Mouse (Mus musculus) CH12.LX (cell line): Measurements from ENCODE around the gene Tmed1.

Experiments used
- CTCF ChIP-seq, 2 experiments: IDR thresholded peaks in 1 of 2; conservative IDR thresholded peaks in 1 of 2; 2 replicates each; pipeline ENCODE4 v1.5.1; 2011 to 2012; ENCODE audit warnings: low read depth in 2 of 2, low read length in 2 of 2, improper control_type of control experiment in 1 of 2, inconsistent platforms in 1 of 2, mild to moderate bottlenecking in 1 of 2, moderate library complexity in 1 of 2
- ELF1 ChIP-seq: IDR thresholded peaks from 2 replicates; pipeline ENCODE4 v1.6.1; 2014; ENCODE audit warnings: low read depth, mild to moderate bottlenecking, inconsistent platforms, low read length, improper control_type of control experiment
- EP300 ChIP-seq: IDR thresholded peaks from 2 replicates; pipeline ENCODE4 v1.6.1; 2011; ENCODE audit warnings: low read length, improper control_type of control experiment
- ETS1 ChIP-seq: conservative IDR thresholded peaks from 2 replicates; pipeline ENCODE4 v1.6.1; 2012; ENCODE audit warnings: low read depth, mild to moderate bottlenecking, inconsistent platforms, low read length, improper control_type of control experiment, moderate library complexity
- MEF2A ChIP-seq: IDR thresholded peaks from 2 replicates; pipeline ENCODE4 v1.6.1; 2014; ENCODE audit warnings: low read depth, mild to moderate bottlenecking, inconsistent platforms, low read length, improper control_type of control experiment, borderline replicate concordance
- MXI1 ChIP-seq: IDR thresholded peaks from 2 replicates; pipeline ENCODE4 v1.6.1; 2011; ENCODE audit warnings: mild to moderate bottlenecking, low read depth, low read length, improper control_type of control experiment
- POLR2A ChIP-seq: IDR thresholded peaks from 2 replicates; pipeline ENCODE4 v1.6.1; 2011; ENCODE audit warnings: low read depth, mild to moderate bottlenecking, improper control_type of control experiment, low read length
- SIN3A ChIP-seq: IDR thresholded peaks from 2 replicates; pipeline ENCODE4 v1.6.1; 2012; ENCODE audit warnings: low read length, improper control_type of control experiment, inconsistent platforms
- TBP ChIP-seq: conservative IDR thresholded peaks from 2 replicates; pipeline ENCODE4 v1.6.1; 2011; ENCODE audit warnings: low read depth, low read length, improper control_type of control experiment
- USF1 ChIP-seq: IDR thresholded peaks from 2 replicates; pipeline ENCODE4 v1.6.1; 2014; ENCODE audit warnings: low read depth, mild to moderate bottlenecking, inconsistent platforms, low read length, improper control_type of control experiment

DNA sequence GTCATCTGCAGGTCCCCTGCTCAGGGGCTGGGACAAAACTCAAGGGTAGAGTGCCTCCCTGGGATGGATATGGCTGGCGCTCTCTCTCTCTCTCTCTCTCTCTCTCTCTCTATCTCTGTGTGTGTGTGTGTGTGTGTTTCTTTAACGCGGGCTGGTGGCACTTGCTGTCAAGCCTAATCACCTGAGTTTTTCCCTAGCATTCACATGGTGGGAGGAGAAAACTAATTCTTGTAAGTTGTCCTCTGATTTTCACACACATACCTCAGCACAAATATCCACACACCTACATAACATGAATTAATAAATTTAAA lies 16.5 kb upstream of the Tmed1 start:
- TF ChIP-seq TBP: no peak
- TF ChIP-seq MXI1: no peak
- no peak for TF ChIP-seq CTCF (conservative IDR thresholded peaks at IDR 0.05 in 1 of 2, IDR thresholded peaks at IDR 0.05 in 1 of 2; ENCODE audit: low read depth in 2 of 2, low read length in 2 of 2)
- no peak for TF ChIP-seq ELF1
- TF ChIP-seq USF1: no peak
- no peak for TF ChIP-seq ETS1
- no peak for TF ChIP-seq MEF2A
- no peak for TF ChIP-seq POLR2A
- TF ChIP-seq EP300: no peak
- no peak for TF ChIP-seq SIN3A
